Mouse (Mus musculus) embryonic facial prominence, embryonic 10.5 days (tissue): ENCODE measurements around the gene Pqbp1. TPM values are rescaled to one million over a fixed set of nuclear protein-coding genes. Genes with fewer than 3 reads are reported as not detected.
"Not testable (repeated sequence)": the region's sequence is repeated elsewhere in the genome, so short reads cannot be mapped to it uniquely, and the experiment has no call there.

ENCODE experiments used
- DNase-seq: peaks from one replicate; pipeline ENCODE4 v3.0.0-alpha.2; 2017; ENCODE audit warnings: low spot score
- H3K27ac ChIP-seq: fragments of 300-500 bp; sonication (generic); replicated peaks from 2 replicates; pipeline ENCODE4 v1.5.1; 2016; ENCODE audit warnings: mild to moderate bottlenecking
- H3K27me3 ChIP-seq: fragments of 300-500 bp; sonication (generic); replicated peaks from 2 replicates; pipeline ENCODE4 v1.6.1; 2016; ENCODE audit warnings: low read depth, mild to moderate bottlenecking; ENCODE audit not compliant: poor library complexity, severe bottlenecking
- H3K36me3 ChIP-seq: fragments of 300-500 bp; sonication (generic); replicated peaks from 2 replicates; pipeline ENCODE4 v1.6.1; 2016; ENCODE audit warnings: mild to moderate bottlenecking, moderate library complexity
- H3K4me1 ChIP-seq: fragments of 300-500 bp; sonication (generic); 2 replicates; pipeline ENCODE4 v1.6.1; 2016
- H3K4me3 ChIP-seq: fragments of 300-500 bp; sonication (generic); 2 replicates; pipeline ENCODE4 v1.5.1; 2016; ENCODE audit warnings: mild to moderate bottlenecking, moderate library complexity
- H3K9me3 ChIP-seq: fragments of 300-500 bp; sonication (generic); 2 replicates; pipeline ENCODE4 v1.6.1; 2016; ENCODE audit warnings: mild to moderate bottlenecking
- WGBS: fragments of 180-500 bp; shearing (Covaris S2); methylation state at CpG from one replicate; pipeline ENCODE4 v1.1.7; 2016; 5-methylcytosine and 5-hydroxymethylcytosine counted together
- polyA plus RNA-seq: library from polyadenylated mRNA; unstranded; fragments of >200 nt; fragmentation: Nextera tagmentation; extraction: Ambion mirVana; gene quantifications from 2 replicates; pipeline ENCODE4 v1.2.1, GENCODE M21; 2016

The Pqbp1 gene
- polyA plus RNA-seq, 1 experiment from 2014 or later, result 132 TPM

GRCm38 (mm10) chrX:7919601-7920383 lies 20.7 kb upstream of the Pqbp1 start, which contains the start of gene Pcsk1n:
Gene Pcsk1n (plus strand): TSS chrX:7919822.
- Histone ChIP-seq H3K9me3 (peaks cover 9% of the 10 kb centered on the region; the same call in 1 of the 2 replicates), H3K27ac (0 out of 2 replicates have a peak within 1 kb of the TSS, but pooled peaks have one; percentile 19), H3K4me3 (peak within 1 kb of the TSS; percentile 51), H3K27me3 (peaks cover 66% of the 10 kb centered on the region), H3K4me1 (peaks cover 16% of the 10 kb centered on the region), H3K36me3 (no peaks in the 10 kb centered on the region)
- whole genome bisulfite sequencing, result 12% methylated on average over 40 of the region's 40 CpGs
- peak; percentile 67 for DNase-seq

- Histone ChIP-seq H3K4me1 (peaks cover 15% of the 10 kb centered on the region), H3K27me3 (peaks cover 47% of the 10 kb centered on the region)
- DNase-seq, H3K4me3 ChIP-seq, H3K9me3 ChIP-seq, H3K36me3 ChIP-seq, H3K27ac ChIP-seq: not testable (repeated sequence)
- 73% methylated on average over 6 of the region's 6 CpGs for WGBS
Observed at GRCm38 (mm10) chrX:7917960-7918359, 18.9 kb upstream of the Pqbp1 start.

GRCm38 (mm10) chrX:7915669-7916068 lies 16.6 kb upstream of the Pqbp1 start:
- WGBS, result 20% methylated on average over 3 of the region's 3 CpGs
- not testable (repeated sequence) for H3K9me3 ChIP-seq, H3K4me1 ChIP-seq, H3K4me3 ChIP-seq, H3K36me3 ChIP-seq, H3K27ac ChIP-seq, DNase-seq
- peaks cover 24% of the 10 kb centered on the region for H3K27me3 ChIP-seq

- peaks cover 6% of the 10 kb centered on the region; the same call in 1 of the 2 replicates for H3K9me3 ChIP-seq
- H3K36me3 ChIP-seq, result peaks cover 21% of the 10 kb centered on the region
- DNase-seq, result no peak
- H3K4me3 ChIP-seq, result no peak overlapping the region
- no peaks in the 10 kb centered on the region for H3K27me3 ChIP-seq
- H3K4me1 ChIP-seq, result no peaks in the 10 kb centered on the region
- no peak overlapping the region for H3K27ac ChIP-seq
- WGBS, result 62% methylated on average over 6 of the region's 6 CpGs
Observed at GRCm38 (mm10) chrX:7910473-7910872, 11.4 kb upstream of the Pqbp1 start.

GRCm38 (mm10) chrX:7909242-7909641 lies 10.2 kb upstream of the Pqbp1 start, which contains the start of gene Gm10490:
Gene Gm10490 (plus strand): TSS chrX:7909542.
- not testable (repeated sequence) for H3K9me3 ChIP-seq, H3K4me3 ChIP-seq, H3K27me3 ChIP-seq, H3K4me1 ChIP-seq, DNase-seq, H3K27ac ChIP-seq
- peaks cover 25% of the 10 kb centered on the region for H3K36me3 ChIP-seq
- 89% methylated on average over 4 of the region's 4 CpGs for WGBS

- no peak for DNase-seq
- Histone ChIP-seq H3K27ac (no peak within 1 kb of the TSS), H3K27me3 (no peaks in the 10 kb centered on the region), H3K4me3 (no peak within 1 kb of the TSS), H3K4me1 (no peaks in the 10 kb centered on the region), H3K36me3 (peaks cover 35% of the 10 kb centered on the region), H3K9me3 (peaks cover 6% of the 10 kb centered on the region; the same call in 1 of the 2 replicates)
- 91% methylated on average over 5 of the region's 5 CpGs for WGBS
Observed at GRCm38 (mm10) chrX:7907735-7908134, 8.7 kb upstream of the Pqbp1 start, which contains the start of gene Gm10491. Gene Gm10491 (minus strand): TSS chrX:7907835.

- 94% methylated on average over 5 of the region's 5 CpGs for WGBS
- no peaks in the 10 kb centered on the region for H3K27me3 ChIP-seq
- H3K4me1 ChIP-seq, result no peaks in the 10 kb centered on the region
- H3K36me3 ChIP-seq, result peaks cover 35% of the 10 kb centered on the region
- H3K4me3 ChIP-seq, result no peak overlapping the region
- no peak overlapping the region for H3K27ac ChIP-seq
- peaks cover 6% of the 10 kb centered on the region; the same call in 1 of the 2 replicates for H3K9me3 ChIP-seq
- DNase-seq, result no peak
Observed at GRCm38 (mm10) chrX:7904441-7904840, 5.4 kb upstream of the Pqbp1 start.

GRCm38 (mm10) chrX:7898211-7898610 lies 858 bp downstream of the Pqbp1 start:
- peaks cover 32% of the 10 kb centered on the region for H3K36me3 ChIP-seq
- H3K9me3 ChIP-seq, result no peaks in the 10 kb centered on the region
- H3K4me1 ChIP-seq, result 0 out of 2 replicates have a peak, but pooled peaks cover 6% of the 10 kb centered on the region
- DNase-seq, result no peak
- WGBS, result 36% methylated on average over 13 of the region's 13 CpGs
- H3K27me3 ChIP-seq, result no peaks in the 10 kb centered on the region
- peak overlapping the region; percentile 68 for H3K4me3 ChIP-seq
- H3K27ac ChIP-seq, result peak overlapping the region; percentile 86

- Histone ChIP-seq H3K27ac (peak within 1 kb of the TSS; percentile 81), H3K4me1 (peaks cover 11% of the 10 kb centered on the region), H3K4me3 (peak within 1 kb of the TSS; percentile 68), H3K27me3 (no peaks in the 10 kb centered on the region), H3K9me3 (no peaks in the 10 kb centered on the region; the same call in 1 of the 2 replicates), H3K36me3 (peaks cover 7% of the 10 kb centered on the region)
- DNase-seq, result peak; percentile 82
- WGBS, result 13% methylated on average over 49 of the region's 49 CpGs
Observed at GRCm38 (mm10) chrX:7883841-7884567, 15.1 kb downstream of the Pqbp1 start, which contains the start of gene Slc35a2. Gene Slc35a2 (plus strand): TSS chrX:7884028.

GRCm38 (mm10) chrX:7879819-7880218 lies 19.2 kb downstream of the Pqbp1 start:
- Histone ChIP-seq H3K4me3 (peak overlapping the region; percentile 39), H3K27ac (no peak overlapping the region), H3K4me1 (peaks cover 17% of the 10 kb centered on the region), H3K27me3 (no peaks in the 10 kb centered on the region), H3K36me3 (peaks cover 4% of the 10 kb centered on the region), H3K9me3 (no peaks in the 10 kb centered on the region; the same call in 1 of the 2 replicates)
- DNase-seq, result peak; percentile 81
- WGBS, result 18% methylated on average over 11 of the region's 11 CpGs

GRCm38 (mm10) chrX:7878495-7878894 lies 20.6 kb downstream of the Pqbp1 start:
- H3K36me3 ChIP-seq, result peaks cover 16% of the 10 kb centered on the region
- no peaks in the 10 kb centered on the region for H3K27me3 ChIP-seq
- DNase-seq, result peak; percentile 13
- 22% methylated on average over 21 of the region's 21 CpGs for WGBS
- peak overlapping the region; percentile 30; the same call in 1 of the 2 replicates for H3K27ac ChIP-seq
- H3K9me3 ChIP-seq, result peaks cover 2% of the 10 kb centered on the region
- H3K4me3 ChIP-seq, result peak overlapping the region; percentile 63
- peaks cover 15% of the 10 kb centered on the region for H3K4me1 ChIP-seq

GRCm38 (mm10) chrX:7878007-7878419 lies 21.1 kb downstream of the Pqbp1 start, which contains the start of gene Pim2:
Gene Pim2 (plus strand): TSS chrX:7878262.
- peak; percentile 87 for DNase-seq
- Histone ChIP-seq H3K36me3 (peaks cover 21% of the 10 kb centered on the region), H3K4me3 (peak within 1 kb of the TSS; percentile 63), H3K9me3 (peaks cover 5% of the 10 kb centered on the region), H3K27me3 (no peaks in the 10 kb centered on the region), H3K4me1 (peaks cover 15% of the 10 kb centered on the region), H3K27ac (peak within 1 kb of the TSS; percentile 30; the same call in 1 of the 2 replicates)
- 13% methylated on average over 36 of the region's 38 CpGs for WGBS
